Mouse (Mus musculus) liver, postnatal 0 days (tissue): ENCODE data around the gene Dnajc7.

ENCODE experiments used
- CTCF ChIP-seq: sonication (generic); IDR thresholded peaks from 2 replicates; pipeline ENCODE4 v1.5.1; 2016; ENCODE audit warnings: antibody characterized with exemption, low read depth
- EP300 ChIP-seq: IDR thresholded peaks from 2 replicates; pipeline ENCODE4 v1.6.1; 2016; ENCODE audit warnings: antibody characterized with exemption, low read depth, mild to moderate bottlenecking

GRCm38 (mm10) chr11:100548141-100548540, 71.8 kb downstream of the Dnajc7 start:
- TF ChIP-seq CTCF (no peak), EP300 (no peak)
